Mouse (Mus musculus): Measurements from ENCODE around the gene B9d2. TPM values are rescaled to one million over a fixed set of nuclear protein-coding genes. Genes with fewer than 3 reads are reported as not detected.

B9d2 gene
- total RNA-seq, 1 experiment from 2014 or later: 20.3 TPM

DNA sequence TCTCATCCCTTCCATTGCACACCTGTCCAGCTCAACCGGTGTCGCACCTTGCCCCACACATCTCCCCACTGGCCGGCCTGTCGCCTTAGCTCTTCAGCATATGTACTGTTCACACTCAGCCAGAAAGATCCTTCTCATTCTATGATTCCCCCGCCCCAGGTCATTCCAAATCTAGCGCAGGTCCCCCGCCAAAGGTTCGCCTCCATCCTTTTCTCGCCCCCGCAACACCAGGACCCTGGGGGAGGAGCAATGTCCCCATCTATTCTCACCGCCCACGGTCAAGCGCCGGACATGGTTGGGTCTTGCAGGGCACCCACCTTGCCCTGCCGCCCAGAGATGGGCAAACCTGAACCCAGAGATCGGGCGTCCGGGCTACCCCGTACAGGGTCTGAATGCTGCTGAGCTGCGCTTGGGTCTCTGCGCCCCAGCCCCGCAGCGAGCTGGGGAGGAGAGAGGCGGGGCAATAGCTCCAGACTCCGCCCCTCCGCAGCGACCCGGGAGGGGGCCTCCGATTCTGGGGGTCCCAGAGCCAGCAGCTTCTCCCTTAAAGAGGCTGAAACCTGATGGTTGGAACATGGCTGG is 5.8 kb upstream of the B9d2 start, which contains the start of gene Tmem91:
Gene Tmem91, minus strand, starts transcription at position 448 of the 582 bp plus-strand sequence.
- DNase-seq: no peak

DNA sequence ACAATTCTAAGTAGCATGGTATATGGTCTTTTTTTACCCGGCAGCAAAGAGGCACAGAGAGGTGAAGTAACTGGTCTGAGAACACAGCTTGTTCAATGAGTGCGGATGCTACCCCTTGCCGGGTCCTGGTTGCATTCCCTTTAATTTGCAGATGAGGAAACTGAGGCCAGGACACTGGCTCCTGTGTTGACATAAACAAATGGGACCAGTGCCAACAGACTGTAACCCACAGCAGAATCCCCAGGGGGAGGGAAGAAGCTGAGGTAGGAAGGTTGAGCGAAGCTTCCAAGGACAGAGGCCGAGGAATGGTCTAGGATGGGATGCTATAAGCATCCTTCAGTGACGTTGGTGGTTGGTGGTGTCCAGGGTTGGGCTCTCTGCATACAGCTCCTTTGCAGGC is 5.2 kb upstream of the B9d2 start:
- no peak for DNase-seq

DNA sequence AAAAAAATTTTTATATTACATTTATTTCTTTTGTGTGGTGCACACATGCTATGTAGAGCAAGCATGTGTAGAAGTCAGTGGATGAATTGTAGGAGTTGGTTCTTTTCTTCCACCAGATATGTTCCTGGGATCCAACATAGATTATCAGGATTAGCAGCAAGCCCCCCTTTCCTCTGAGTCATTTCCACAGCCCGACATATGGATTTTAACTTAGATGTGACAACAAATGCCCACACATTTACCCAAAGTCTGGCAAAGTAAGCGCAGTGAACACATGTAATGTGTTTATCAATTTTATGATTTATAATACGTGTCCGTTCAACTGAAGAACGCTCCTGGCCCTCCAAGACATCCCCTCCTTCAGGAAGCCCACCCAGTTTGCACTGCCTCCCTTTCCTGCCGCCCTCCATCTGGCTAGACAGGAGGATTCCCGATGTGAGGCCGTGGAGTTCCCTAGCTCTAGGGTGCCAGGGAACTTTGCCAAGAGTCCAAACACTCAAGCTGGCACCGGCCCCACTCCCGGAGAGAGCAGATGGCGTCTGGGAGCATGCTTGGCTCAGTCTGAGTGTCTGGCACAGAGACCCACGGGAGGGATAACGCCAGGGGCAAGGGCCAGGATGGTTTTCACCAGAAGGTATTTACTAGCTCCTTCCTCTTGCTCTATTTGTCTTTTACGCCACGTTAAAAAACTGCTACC is 4.3 kb upstream of the B9d2 start:
- peak; percentile 84 for DNase-seq

DNA sequence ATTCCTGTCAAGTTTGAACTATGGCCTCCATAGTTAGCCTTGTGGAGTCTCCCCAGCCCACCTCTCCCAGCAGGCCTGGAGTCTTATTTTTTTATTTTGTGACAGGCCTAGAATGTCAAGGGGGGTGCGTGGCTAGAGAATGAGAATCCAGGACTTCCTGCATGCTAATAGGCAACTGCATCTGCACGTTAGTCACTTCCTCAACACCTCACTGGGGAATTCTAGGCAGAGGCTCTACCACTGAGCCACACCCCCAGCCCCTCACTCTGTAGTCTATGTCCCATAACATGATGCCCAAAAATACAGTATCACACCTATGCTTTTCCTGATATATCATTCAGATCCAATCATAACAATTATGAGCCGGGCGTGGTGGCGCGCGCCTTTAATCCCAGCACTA is 3.6 kb upstream of the B9d2 start:
- DNase-seq: no peak

DNA sequence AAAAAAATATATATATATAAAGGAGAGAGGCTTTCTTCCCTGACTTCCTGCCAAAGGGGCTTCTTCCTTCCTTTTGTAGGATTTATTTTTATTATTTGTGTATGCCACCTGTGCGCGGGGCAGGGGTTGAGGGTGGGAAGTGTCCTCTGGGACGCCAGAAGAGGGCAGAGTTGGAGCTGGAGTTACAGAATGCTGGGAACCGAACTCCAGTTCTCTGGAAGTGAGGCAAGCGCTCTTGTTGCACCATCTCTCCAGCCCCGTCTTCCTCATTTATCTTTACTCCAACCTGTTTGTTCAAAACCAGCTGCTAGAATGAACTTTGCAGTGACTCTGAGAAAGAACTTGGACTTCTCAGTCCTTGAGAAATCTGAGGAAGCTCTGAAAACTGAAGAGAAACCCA is 609 bp upstream of the B9d2 start:
- DNase-seq: no peak

DNA sequence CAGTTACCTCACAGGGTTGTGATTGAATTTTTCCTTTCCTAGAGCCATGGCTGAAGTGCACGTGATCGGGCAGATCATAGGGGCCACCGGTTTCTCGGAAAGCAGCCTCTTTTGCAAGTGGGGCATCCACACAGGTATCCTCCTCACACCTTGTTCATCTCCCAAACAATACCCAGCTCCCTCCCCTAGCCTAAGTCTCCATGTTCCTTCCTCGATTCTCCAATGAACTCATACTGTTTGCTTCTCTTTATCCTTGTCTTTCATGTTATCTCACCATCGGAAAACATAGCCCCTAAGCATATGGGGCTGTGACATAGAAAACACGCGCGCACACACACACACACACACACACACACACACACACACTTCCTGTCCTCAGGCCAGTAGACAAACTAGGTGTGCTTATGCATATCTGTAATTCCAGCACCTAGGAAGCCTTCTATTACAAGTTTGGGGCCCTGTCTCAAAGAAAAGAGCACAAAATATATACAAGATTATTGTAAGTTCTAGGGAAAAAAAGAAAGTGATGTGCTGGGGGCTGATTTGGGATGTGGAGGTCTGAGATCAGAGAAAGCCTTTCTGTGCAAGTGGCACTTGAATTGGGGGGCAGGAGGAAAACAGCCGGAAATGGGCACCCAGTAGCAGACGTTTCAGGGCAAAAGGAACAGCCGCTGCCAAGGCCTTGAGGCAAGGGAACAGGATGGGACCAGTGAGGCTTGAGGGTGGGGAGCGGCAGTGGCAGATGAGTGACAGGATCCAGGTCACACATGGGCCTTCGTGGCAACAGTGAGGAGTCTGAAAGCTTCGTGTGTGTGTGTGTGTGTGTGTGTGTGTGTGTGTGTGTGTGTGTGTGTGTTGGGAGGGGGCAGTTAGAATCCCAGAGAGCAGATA is 1.0 kb downstream of the B9d2 start:
- DNase-seq: no peak

DNA sequence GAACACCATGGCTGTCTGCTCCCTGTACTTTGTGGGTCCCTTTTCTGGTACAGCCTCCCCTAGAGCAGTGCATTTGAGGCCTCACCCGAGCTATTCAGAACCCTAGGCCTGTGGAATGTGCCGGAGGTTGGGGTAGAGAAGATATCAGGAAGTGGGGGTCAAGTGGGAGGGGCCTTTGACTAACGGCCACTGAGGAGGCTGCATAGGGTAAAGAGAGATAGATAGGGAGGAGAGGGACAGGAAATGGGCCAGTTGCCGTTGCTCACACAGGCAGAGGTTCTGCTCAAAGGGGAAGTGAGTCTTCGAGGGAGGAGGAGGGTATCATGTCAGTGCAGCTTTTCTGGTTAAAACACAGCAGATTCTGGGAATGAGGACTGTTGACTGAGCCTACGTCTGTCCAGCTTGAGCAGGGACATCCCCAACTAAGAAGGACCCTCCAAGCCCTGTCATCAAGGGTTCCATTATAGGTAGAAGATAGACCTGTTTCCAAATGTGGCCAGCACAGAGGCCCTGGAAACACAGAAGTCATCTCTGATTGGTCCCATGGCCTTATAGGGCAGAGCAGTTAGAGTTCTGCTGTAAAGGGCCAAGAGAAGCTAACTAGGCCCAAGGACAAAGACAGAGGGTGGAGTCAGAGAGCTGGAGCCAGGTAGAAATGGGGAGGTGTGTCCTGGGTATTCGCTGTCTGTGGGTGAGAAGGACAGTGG is 3.0 kb downstream of the B9d2 start:
- DNase-seq: no peak

DNA sequence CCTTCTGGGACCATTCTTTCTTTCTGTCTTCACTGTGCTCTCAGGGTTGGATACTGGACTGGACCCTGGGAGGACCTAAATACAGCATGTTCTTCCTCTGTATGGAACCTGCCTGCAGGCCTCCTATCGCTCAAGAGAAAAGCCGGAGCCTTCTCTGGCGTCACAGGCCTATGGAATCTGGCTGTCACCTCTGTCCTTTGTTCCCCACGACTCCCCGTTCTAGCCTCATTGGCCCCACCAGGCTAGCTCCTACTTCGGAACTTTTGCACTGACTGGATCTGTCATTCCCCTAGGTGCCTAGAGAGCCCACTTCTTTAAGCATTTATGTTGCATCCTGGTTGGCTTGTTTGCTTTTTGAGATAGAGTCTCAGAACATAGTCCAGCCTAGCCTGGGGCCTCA is 4.1 kb downstream of the B9d2 start:
- no peak for DNase-seq

DNA sequence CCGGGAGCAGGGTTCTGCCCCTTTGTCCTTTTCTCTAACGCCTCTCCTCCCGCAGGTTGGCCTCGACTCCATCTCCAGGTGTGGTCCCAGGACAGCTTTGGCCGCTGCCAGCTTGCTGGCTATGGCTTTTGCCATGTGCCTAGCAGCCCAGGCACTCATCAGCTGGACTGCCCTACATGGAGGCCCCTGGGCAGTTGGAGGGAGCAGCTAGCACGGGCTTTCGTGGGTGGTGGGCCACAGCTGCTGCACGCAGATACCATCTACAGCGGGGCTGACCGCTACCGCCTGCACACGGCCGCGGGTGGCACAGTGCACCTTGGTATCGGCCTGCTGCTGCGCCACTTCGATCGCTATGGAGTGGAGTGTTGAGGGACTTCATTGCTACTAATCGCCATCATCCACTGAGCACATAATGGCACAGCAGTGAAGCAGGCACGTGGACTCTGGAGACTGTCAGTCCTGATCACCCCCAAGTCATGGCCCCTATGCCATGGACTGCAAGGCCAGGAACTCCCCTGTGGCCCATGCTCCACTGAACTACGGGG is 5.4 kb downstream of the B9d2 start:
- no peak for DNase-seq

DNA sequence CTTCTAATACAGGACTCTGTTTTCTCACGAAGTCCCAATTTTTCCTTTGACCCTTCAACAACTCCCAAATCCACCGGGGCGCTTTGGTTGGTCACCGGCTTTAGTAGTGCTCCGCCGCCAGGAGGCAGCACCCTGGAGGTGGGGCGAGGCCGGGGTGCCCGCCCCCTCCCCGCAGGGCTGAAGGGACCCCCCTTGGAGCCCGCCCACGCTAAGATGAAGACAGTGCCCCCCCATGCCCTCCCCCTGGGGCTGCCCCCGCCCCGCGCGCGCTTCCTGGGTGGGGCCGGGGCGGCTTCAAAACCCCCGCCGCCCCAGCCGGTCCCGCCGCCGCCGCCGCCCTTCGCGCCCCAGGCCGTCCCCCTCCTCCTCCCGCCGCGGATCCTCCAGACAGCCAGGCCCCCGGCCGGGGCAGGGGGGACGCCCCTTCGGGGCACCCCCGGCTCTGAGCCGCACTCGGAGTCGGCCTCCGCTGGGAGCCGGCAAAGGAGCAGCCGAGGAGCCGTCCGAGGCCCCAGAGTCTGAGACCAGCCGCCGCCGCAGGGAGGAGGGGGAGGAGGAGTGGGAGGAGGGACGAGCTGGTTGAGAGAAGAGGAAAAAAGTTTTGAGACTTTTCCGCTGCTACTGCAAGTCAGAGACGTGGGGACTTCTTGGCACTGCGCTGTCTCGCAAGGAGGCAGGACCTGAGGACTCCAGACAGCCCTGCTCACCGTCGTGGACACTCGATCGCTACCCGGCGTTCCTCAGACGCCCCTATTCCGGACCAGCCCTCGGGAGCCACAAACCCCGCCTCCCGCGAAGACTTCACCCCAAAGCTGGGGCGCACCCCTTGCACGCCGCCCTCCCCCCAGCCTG is 6.3 kb downstream of the B9d2 start, which contains the start of gene Tgfb1:
Gene Tgfb1, plus strand, starts transcription at position 323 of the 852 bp plus-strand sequence.
- DNase-seq: peak; percentile 84

DNA sequence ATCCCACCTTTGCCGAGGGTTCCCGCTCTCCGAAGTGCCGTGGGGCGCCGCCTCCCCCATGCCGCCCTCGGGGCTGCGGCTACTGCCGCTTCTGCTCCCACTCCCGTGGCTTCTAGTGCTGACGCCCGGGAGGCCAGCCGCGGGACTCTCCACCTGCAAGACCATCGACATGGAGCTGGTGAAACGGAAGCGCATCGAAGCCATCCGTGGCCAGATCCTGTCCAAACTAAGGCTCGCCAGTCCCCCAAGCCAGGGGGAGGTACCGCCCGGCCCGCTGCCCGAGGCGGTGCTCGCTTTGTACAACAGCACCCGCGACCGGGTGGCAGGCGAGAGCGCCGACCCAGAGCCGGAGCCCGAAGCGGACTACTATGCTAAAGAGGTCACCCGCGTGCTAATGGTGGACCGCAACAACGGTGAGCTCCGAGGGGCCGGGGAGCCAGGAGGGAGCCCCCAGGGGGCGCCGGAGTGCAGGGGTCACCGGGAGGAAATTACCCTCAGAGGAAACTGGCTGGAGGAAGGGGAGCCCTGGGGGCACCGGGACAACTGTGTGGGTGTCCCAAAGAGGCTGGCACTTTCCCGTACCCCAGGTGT is 7.3 kb downstream of the B9d2 start:
- peak; percentile 54 for DNase-seq

DNA sequence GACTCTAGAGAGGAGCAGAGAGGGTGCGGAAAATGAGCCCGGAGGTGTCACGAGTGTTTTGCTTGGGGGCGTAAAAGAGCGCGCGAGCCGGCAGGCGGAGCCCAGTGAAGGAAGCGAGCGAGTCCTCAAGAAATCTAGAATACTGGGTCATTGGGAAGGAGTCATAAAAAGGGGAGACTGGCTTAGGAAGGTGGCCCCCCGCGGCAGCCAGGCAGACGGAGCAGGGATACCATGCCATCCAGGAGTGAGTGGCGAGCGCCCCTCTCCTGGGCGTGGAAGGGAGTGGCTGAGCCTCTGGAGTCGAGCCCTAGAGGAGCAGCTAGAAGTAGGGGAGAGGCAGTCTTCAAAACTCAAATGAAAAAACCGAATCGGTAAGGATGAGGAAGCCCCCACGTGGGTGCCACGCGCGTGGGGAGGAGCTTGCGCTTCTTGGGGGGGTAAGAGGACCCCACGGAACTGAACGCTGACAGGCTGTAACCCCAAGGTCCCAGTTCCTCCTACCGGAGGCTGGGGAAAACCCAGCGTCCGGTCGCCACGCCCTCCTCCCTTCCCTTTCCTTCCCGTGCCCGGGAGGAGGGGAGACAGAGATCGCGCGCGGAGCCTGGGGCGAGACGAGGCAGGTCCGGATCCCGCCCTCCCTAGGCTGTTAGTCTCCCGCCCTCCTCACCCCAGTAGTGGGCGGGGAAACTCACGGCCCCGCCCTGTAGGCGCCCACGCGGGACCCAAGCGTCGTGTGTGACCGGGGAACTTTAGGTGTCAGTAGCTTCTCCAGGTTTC is 8.4 kb downstream of the B9d2 start:
- DNase-seq: peak; percentile 75

DNA sequence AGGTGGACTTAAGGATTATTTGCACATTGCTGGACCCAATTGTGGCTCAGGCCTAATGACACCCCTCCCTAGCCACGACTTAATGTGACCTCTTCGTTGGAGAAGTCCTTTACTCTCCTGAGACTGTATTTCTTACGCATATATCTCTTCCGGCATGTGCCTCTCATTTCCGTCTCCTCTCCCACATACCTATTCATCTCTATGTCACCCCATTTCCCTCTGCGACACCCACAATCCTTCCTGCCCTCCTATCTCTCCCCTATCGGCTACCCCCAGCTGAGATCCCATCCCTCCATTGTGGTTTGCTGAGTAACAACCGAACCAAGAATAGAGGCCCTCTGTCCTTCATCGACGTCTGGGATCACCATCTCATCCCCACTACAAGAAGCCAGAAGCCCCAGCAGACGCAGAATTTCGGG is 9.0 kb downstream of the B9d2 start:
- DNase-seq: no peak

DNA sequence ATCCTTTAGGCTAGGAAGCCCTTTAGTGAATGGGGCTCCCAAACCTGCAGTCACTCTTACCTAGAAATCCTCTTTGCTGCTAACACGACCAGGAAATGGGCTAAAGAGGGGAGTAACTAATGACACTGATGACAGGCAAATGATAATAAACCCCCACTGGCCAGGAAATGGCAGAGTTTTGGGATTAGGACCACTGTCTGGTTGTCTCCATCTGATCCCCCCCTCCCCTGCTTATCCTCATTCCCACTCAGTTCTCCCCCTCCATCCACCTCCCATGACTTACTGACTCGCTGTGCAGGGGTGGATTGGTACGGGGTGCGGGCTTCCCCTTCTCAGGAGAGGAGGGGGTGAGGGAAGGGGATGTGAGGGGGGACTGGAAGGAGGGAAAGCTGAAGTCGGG is 9.5 kb downstream of the B9d2 start:
- no peak for DNase-seq

DNA sequence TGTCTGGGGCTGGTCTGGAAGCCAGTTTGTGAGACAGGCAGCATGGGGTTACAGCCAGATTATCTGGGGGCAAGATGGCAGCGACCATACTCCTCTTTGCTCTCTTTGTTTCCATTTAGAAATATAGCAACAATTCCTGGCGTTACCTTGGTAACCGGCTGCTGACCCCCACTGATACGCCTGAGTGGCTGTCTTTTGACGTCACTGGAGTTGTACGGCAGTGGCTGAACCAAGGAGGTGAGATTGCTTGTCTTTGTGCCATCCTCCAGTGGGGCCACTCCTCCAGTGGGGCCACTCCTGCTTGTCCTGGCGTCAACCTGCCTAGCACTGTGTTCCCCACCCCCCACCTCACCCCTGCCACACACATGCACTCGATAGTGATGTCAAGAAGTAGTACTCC is 13.5 kb downstream of the B9d2 start:
- no peak for DNase-seq

DNA sequence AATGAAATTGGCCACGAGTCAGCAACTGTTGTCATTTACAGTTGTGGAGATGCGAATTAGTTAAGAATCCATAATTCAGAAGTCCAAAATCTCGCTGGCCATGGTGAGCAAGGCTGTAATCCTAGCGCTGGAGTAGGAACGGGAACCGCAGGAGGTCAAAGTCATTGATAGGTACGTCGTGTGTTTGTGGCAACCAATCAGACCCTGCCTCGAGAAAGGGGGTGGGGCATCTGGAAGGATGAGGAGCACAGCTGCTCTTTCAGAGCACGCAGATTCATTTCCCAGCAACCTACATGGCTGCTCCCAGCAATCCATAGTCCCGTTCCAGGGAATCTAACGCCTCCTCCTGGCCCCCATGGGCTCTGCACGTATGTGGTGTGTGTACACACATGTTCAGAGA is 19.3 kb downstream of the B9d2 start:
- DNase-seq: no peak

DNA sequence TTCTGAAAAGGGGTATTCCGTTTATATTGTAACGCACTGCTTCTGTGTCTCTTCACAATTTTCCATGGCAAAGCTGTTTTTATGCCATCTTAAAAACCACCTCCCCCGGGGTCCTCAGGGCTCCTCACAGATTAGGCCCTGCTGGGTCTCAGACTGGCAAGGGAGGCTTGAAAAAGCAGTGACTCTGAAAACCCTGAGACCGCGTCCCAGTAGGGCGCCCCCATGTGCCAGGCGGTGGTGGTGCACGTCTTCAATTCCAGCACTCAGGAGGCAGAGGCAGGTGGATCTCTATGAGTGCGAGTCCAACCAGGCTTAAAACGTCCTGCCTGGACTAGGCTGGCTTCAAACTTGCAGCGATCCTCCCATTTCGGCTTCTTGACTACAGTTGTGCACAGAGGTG is 20.2 kb downstream of the B9d2 start:
- DNase-seq: no peak

DNA sequence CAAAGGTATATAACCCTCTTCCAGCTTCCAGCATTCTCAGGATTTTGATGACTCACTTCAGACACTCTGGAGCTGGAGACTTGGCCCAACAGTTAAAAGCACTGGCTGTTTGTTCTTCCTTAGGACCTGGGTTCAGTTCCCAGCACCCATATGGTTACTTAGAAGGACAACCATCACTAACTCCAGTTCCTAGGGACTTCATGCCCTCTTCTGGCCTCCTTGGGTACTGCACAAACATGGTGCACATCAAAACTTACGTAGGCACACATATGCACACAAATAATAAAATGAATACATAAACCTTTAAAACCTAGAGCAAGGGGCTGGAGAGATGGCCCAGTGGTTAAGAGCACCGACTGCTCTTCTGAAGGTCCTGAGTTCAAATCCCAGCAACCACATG is 21.8 kb downstream of the B9d2 start:
- DNase-seq: no peak

DNA sequence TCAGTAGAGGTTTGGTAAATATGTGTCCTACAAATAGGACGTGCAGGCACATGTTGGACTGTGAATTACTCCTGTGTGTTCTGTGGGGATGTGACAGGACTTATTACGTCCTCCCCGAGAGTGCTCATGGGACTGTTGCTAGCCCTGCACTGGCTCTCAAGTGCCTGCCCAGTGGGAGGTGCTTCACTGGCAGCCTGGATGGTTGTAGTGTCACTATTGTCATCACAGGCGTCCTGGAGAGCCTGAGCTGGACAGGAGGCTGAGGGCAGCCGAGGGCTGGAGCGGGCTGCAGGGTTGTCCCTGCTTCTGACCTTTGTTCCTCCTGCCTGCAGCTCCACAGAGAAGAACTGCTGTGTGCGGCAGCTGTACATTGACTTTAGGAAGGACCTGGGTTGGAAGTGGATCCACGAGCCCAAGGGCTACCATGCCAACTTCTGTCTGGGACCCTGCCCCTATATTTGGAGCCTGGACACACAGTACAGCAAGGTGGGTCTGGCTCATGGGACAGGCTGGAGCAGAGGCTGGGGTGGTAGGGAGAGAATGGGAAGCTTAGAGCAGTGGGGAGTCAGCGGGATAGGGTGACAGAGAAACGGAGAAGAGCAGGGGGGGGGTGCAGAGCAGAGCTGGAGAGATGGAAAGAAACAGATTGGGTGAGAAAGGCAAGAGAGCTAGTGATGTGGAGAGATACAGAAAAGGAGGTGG is 23.4 kb downstream of the B9d2 start:
- no peak for DNase-seq
